Mouse (Mus musculus): Measurements from ENCODE around the gene Micu2. TPM values are rescaled to one million over a fixed set of nuclear protein-coding genes. Genes with fewer than 3 reads are reported as not detected.
"Not testable (repeated sequence)": the region's sequence is repeated elsewhere in the genome, so short reads cannot be mapped to it uniquely, and the experiment has no call there.

Micu2 gene
- polyA plus RNA-seq, 1 experiment: 16.6 TPM

DNA sequence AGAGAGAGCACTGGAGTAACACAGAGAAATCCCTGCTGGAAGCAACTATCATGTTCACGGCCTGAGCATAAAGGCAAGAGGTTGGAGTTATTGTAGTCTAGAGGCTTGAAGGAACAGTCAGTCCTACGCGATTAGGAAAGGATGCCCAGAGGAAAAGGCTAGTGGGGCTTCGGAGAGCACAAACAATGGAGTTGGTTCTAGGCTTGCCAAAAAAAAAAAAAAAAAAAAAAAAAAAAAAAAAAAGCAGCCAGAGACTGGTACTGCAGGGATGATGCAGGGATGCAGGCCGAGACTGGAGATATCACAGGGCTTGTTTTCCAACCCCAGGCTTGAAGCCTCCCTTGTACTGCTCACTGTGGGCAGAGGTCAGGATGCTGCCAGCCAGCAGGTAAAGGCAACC, 89.8 kb downstream of the Micu2 start:
- WGBS: 94% methylated on average over 5 of the region's 5 CpGs

DNA sequence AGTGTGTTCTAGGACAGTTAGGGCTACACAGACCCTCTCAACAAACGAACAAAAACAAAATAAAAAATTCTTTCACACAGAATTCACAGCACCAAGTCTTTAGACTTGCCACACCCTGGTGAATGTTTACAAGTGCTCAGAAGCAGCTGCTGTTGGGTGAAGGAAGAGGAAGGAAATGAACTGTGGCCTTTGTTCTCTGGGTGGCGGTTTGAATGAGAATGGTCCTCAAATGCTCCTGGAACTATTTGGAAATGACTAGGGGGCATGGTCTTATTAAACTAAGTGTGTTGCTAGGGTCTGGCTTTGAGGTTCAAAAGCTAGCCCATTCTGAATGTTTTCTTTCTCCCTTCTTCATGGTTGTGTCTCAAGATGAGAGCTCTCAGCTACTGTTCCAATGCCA, 90.6 kb downstream of the Micu2 start:
- Histone ChIP-seq H3K36me3 (ENCODE audit: control insufficient read depth, insufficient read depth, low read length) (no peaks in the 10 kb centered on the region), H3K4me3 (ENCODE audit: control insufficient read depth, insufficient read depth, low read length) (no peak overlapping the region), H3K27me3 (ENCODE audit: control insufficient read depth, insufficient read depth, low read length) (no peaks in the 10 kb centered on the region), H3K27ac (ENCODE audit: control insufficient read depth, insufficient read depth, low read length) (peak overlapping the region; percentile 84), H3K4me1 (replicated peaks; ENCODE audit: control insufficient read depth, insufficient read depth, low read length) (peaks cover 21% of the 10 kb centered on the region)
- 5% methylated on average over 2 of the region's 2 CpGs for WGBS
- no peak for TF ChIP-seq POLR2A (IDR thresholded peaks at IDR 0.05; ENCODE audit: control insufficient read depth, extremely low read depth, insufficient read depth, low read length, poor library complexity)
- no peak for TF ChIP-seq CTCF (IDR thresholded peaks at IDR 0.05; ENCODE audit: borderline replicate concordance, control insufficient read depth, extremely low read depth, insufficient read depth, low read length, poor library complexity)
- DNase-seq: peak; percentile 53

More for the DNA sequence above, 89.8 kb downstream of the Micu2 start:
- TF ChIP-seq POLR2A (IDR thresholded peaks at IDR 0.05; ENCODE audit: control insufficient read depth, extremely low read depth, insufficient read depth, low read length, poor library complexity) (no peak), CTCF (IDR thresholded peaks at IDR 0.05; ENCODE audit: borderline replicate concordance, control insufficient read depth, extremely low read depth, insufficient read depth, low read length, poor library complexity) (no peak)
- no peak overlapping the region for H3K4me3 ChIP-seq (ENCODE audit: control insufficient read depth, insufficient read depth, low read length)
- no peak overlapping the region for H3K27ac ChIP-seq (ENCODE audit: control insufficient read depth, insufficient read depth, low read length)
- no peak for DNase-seq
- peaks cover 21% of the 10 kb centered on the region for H3K4me1 ChIP-seq (replicated peaks; ENCODE audit: control insufficient read depth, insufficient read depth, low read length)
- H3K36me3 ChIP-seq (ENCODE audit: control insufficient read depth, insufficient read depth, low read length): no peaks in the 10 kb centered on the region
- H3K27me3 ChIP-seq (ENCODE audit: control insufficient read depth, insufficient read depth, low read length): no peaks in the 10 kb centered on the region

DNA sequence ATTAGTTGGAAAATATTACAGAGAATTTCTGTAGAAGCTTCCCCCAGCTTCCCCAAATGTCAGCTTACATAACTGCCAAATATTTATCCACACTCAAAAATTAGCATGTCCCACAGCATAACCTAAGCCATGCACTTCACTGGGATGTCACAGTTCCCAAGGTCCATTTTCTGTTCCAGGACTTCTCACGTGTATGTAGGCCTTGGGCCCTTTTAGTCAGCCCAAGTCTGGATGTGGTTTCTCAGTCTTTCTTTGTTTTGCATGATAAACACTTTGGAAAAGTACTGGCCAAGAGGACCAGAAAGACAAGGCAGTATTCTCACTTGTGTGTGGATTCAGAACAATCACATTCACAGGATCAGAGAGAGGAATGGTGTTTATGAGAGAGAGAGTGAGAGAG, 97.1 kb downstream of the Micu2 start:
- TF ChIP-seq CTCF (IDR thresholded peaks at IDR 0.05; ENCODE audit: borderline replicate concordance, control insufficient read depth, extremely low read depth, insufficient read depth, low read length, poor library complexity) (no peak), POLR2A (IDR thresholded peaks at IDR 0.05; ENCODE audit: control insufficient read depth, extremely low read depth, insufficient read depth, low read length, poor library complexity) (no peak)
- Histone ChIP-seq H3K4me1 (replicated peaks; ENCODE audit: control insufficient read depth, insufficient read depth, low read length) (peaks cover 1% of the 10 kb centered on the region), H3K36me3 (ENCODE audit: control insufficient read depth, insufficient read depth, low read length) (no peaks in the 10 kb centered on the region), H3K27ac (ENCODE audit: control insufficient read depth, insufficient read depth, low read length) (no peak overlapping the region), H3K27me3 (ENCODE audit: control insufficient read depth, insufficient read depth, low read length) (no peaks in the 10 kb centered on the region), H3K4me3 (ENCODE audit: control insufficient read depth, insufficient read depth, low read length) (no peak overlapping the region)
- DNase-seq: no peak
- WGBS: 87% methylated on average over 1 of the region's 1 CpGs

DNA sequence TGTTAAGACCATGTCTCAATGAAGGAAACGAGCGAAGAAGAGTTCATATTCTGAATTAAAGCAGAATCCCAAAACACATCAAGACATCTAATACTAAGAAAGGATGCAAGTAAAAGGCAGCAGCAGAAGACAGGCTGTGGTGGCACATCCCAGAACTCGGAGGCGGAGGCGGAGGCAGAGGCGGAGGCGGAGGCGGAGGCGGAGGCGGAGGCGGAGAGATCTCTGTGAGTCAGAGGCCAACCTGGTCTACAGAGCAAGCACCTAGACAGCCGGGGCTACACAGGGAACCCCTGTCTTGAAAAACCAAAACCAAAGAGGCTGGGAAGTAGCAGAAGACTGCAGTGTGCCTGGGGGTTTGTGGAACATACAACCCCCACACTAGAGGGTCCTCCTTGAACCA, 102.2 kb downstream of the Micu2 start:
- H3K27ac ChIP-seq (ENCODE audit: control insufficient read depth, insufficient read depth, low read length): no peak overlapping the region
- H3K4me1 ChIP-seq (replicated peaks; ENCODE audit: control insufficient read depth, insufficient read depth, low read length): peaks cover 5% of the 10 kb centered on the region; the same call in 1 of the 2 replicates
- H3K36me3 ChIP-seq (ENCODE audit: control insufficient read depth, insufficient read depth, low read length): no peaks in the 10 kb centered on the region
- 90% methylated on average over 12 of the region's 12 CpGs for WGBS
- no peak overlapping the region for H3K4me3 ChIP-seq (ENCODE audit: control insufficient read depth, insufficient read depth, low read length)
- TF ChIP-seq CTCF (IDR thresholded peaks at IDR 0.05; ENCODE audit: borderline replicate concordance, control insufficient read depth, extremely low read depth, insufficient read depth, low read length, poor library complexity): no peak
- no peak for TF ChIP-seq POLR2A (IDR thresholded peaks at IDR 0.05; ENCODE audit: control insufficient read depth, extremely low read depth, insufficient read depth, low read length, poor library complexity)
- H3K27me3 ChIP-seq (ENCODE audit: control insufficient read depth, insufficient read depth, low read length): no peaks in the 10 kb centered on the region
- no peak for DNase-seq

DNA sequence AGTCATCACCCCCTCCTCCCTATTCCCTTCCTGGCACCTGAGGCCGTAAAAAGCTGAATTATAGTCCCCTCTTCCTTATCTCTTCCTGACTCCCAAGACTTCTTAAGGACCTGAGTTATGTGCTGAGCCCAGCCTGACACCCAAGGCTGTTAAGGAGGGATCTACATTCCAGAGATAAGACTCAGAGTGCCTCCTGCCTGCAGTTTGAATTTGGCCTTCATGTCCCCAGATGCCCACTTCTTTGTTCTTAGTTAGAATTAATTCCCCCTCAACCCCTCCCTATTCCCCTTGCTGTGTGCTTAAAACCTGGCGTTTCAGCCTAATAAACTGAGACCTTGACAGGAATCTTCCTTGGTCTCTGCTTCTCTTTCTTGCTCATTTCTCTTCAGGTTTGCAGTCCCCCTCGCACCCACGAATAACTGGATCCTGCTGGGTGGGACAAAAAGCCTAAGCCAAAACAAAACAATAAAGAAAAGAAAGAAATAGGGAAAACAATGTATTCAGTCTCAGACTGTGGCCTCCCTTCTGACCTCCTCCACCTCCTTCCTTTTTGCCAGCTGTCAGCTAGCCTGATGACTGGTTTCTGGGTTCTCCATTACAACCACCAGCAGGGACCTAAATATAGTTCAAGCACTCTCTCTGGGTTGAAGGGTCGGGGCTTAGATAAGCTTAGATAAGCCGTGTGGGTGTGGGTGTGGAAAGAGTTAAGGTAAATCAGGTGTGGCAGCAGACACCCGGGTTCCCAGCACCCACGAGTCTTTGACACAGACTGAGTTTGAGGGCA, 102.8 kb downstream of the Micu2 start:
- 48% methylated on average over 8 of the region's 8 CpGs for WGBS
- not testable (repeated sequence) for DNase-seq; H3K27ac ChIP-seq (ENCODE audit: control insufficient read depth, insufficient read depth, low read length); H3K27me3 ChIP-seq (ENCODE audit: control insufficient read depth, insufficient read depth, low read length); H3K36me3 ChIP-seq (ENCODE audit: control insufficient read depth, insufficient read depth, low read length); H3K4me1 ChIP-seq (replicated peaks; ENCODE audit: control insufficient read depth, insufficient read depth, low read length); H3K4me3 ChIP-seq (ENCODE audit: control insufficient read depth, insufficient read depth, low read length)

DNA sequence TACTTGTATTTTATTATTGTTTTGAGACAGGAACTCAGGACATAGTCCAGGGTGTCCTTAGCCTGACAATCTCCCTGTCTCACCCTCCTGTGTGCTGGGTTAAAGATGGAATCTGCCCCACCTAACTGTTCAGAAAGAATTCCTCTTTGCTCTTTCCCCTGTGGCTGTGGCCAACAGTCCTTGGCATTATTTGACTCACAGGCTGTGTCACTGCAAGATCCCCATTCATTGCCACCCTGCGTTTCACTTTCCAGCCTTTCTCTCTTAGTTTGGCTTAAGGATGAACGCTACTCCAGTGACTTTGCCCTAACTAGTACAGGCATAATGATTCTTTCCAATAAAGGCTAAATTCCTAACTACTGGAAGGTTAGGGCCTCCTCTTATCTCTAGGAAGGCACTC, 104.7 kb downstream of the Micu2 start:
- H3K4me3 ChIP-seq (ENCODE audit: control insufficient read depth, insufficient read depth, low read length): no peak overlapping the region
- H3K4me1 ChIP-seq (replicated peaks; ENCODE audit: control insufficient read depth, insufficient read depth, low read length): peaks cover 5% of the 10 kb centered on the region; the same call in 1 of the 2 replicates
- H3K27me3 ChIP-seq (ENCODE audit: control insufficient read depth, insufficient read depth, low read length): no peaks in the 10 kb centered on the region
- no peaks in the 10 kb centered on the region for H3K36me3 ChIP-seq (ENCODE audit: control insufficient read depth, insufficient read depth, low read length)
- no peak for TF ChIP-seq CTCF (IDR thresholded peaks at IDR 0.05; ENCODE audit: borderline replicate concordance, control insufficient read depth, extremely low read depth, insufficient read depth, low read length, poor library complexity)
- TF ChIP-seq POLR2A (IDR thresholded peaks at IDR 0.05; ENCODE audit: control insufficient read depth, extremely low read depth, insufficient read depth, low read length, poor library complexity): no peak
- DNase-seq: no peak
- WGBS: 100% methylated on average over 2 of the region's 2 CpGs
- H3K27ac ChIP-seq (ENCODE audit: control insufficient read depth, insufficient read depth, low read length): no peak overlapping the region

DNA sequence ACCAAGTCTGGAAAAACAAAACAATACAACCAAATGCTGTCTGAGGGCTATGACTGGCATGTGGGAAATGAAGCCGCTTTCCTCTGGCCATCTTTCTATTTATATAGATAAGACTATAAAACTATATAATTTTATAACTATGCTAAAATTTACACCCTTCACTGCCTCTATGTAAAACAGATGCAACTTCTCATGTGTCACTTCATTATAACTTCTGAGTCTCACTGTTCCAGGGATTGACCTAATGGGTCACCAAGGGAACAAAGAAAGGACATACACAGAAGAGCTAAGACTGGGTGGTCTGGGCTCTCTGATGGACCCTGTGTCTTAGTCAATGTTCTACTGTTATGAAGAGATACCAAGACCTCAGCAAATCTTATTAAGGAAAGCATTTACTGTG, 106.1 kb downstream of the Micu2 start:
- no peak overlapping the region for H3K27ac ChIP-seq (ENCODE audit: control insufficient read depth, insufficient read depth, low read length)
- 100% methylated on average over 1 of the region's 1 CpGs for WGBS
- peaks cover 7% of the 10 kb centered on the region; the same call in 1 of the 2 replicates for H3K4me1 ChIP-seq (replicated peaks; ENCODE audit: control insufficient read depth, insufficient read depth, low read length)
- no peak for DNase-seq
- H3K4me3 ChIP-seq (ENCODE audit: control insufficient read depth, insufficient read depth, low read length): no peak overlapping the region
- no peaks in the 10 kb centered on the region for H3K36me3 ChIP-seq (ENCODE audit: control insufficient read depth, insufficient read depth, low read length)
- no peak for TF ChIP-seq CTCF (IDR thresholded peaks at IDR 0.05; ENCODE audit: borderline replicate concordance, control insufficient read depth, extremely low read depth, insufficient read depth, low read length, poor library complexity)
- TF ChIP-seq POLR2A (IDR thresholded peaks at IDR 0.05; ENCODE audit: control insufficient read depth, extremely low read depth, insufficient read depth, low read length, poor library complexity): no peak
- H3K27me3 ChIP-seq (ENCODE audit: control insufficient read depth, insufficient read depth, low read length): no peaks in the 10 kb centered on the region

Data from thymus, adult 2 months (tissue).